Mouse (Mus musculus) lung, embryonic 14.5 days (tissue): ENCODE results near the gene Ppt1. TPM values are rescaled to one million over a fixed set of nuclear protein-coding genes. Genes with fewer than 3 reads are reported as not detected.

ENCODE experiments used
- ATAC-seq: fragments of 200-750 bp; cut with Nextera tagmentation; 2 replicates; pipeline ENCODE4 v1.8.0; 2017; ENCODE audit warnings: mild to moderate bottlenecking, moderate TSS enrichment, moderate library complexity; ENCODE audit not compliant: insufficient read depth
- DNase-seq: peaks from one replicate; pipeline ENCODE4 v3.0.0-alpha.2; 2015
- H3K27ac ChIP-seq: fragments of 300-500 bp; sonication (generic); 2 replicates; pipeline ENCODE4 v1.5.1; 2014; ENCODE audit warnings: low read depth, mild to moderate bottlenecking, moderate library complexity
- H3K27me3 ChIP-seq: fragments of 300-500 bp; sonication (generic); 2 replicates; pipeline ENCODE4 v1.6.1; 2014; ENCODE audit warnings: low read length, control low read depth; ENCODE audit not compliant: insufficient read depth
- H3K36me3 ChIP-seq: fragments of 300-500 bp; sonication (generic); 2 replicates; pipeline ENCODE4 v1.6.1; 2014; ENCODE audit warnings: control low read depth; ENCODE audit not compliant: insufficient read depth
- H3K4me1 ChIP-seq: fragments of 300-500 bp; sonication (generic); 2 replicates; pipeline ENCODE4 v1.6.1; 2014; ENCODE audit warnings: antibody characterized with exemption, control low read depth; ENCODE audit not compliant: insufficient read depth
- H3K4me2 ChIP-seq: fragments of 300-500 bp; sonication (generic); 2 replicates; pipeline ENCODE4 v1.6.1; 2014; ENCODE audit warnings: mild to moderate bottlenecking
- H3K4me3 ChIP-seq: fragments of 300-500 bp; sonication (generic); 2 replicates; pipeline ENCODE4 v1.5.1; 2014; ENCODE audit warnings: low read depth, low read length
- H3K9ac ChIP-seq: fragments of 300-500 bp; sonication (generic); 2 replicates; pipeline ENCODE4 v1.6.1; 2014
- H3K9me3 ChIP-seq: fragments of 300-500 bp; sonication (generic); 2 replicates; pipeline ENCODE4 v1.6.1; 2016; ENCODE audit warnings: low read depth, low read length, control low read depth
- CTCF ChIP-seq: IDR thresholded peaks from 2 replicates; pipeline ENCODE4 v1.5.1; 2016; ENCODE audit warnings: antibody characterized with exemption, low read depth
- WGBS: fragments of 180-500 bp; shearing (Covaris S2); extraction: QIAGEN DNeasy Blood & Tissue Kit; methylation state at CpG from one replicate; pipeline ENCODE4 v1.1.7; 2014; 5-methylcytosine and 5-hydroxymethylcytosine counted together
- polyA plus RNA-seq: library from polyadenylated mRNA; unstranded; fragments of >200 nt; fragmentation: Nextera tagmentation; extraction: Ambion mirVana; gene quantifications from 2 replicates; pipeline ENCODE4 v1.2.1, GENCODE M21; 2014

The Ppt1 gene
- polyA plus RNA-seq, 1 experiment from 2014 or later = 65.7 TPM

- Histone ChIP-seq H3K36me3 (peaks cover 61% of the 10 kb centered on the region), H3K9ac (no peak overlapping the region), H3K27ac (no peak overlapping the region), H3K4me2 (no peak overlapping the region), H3K27me3 (no peaks in the 10 kb centered on the region), H3K4me3 (no peak overlapping the region), H3K9me3 (no peaks in the 10 kb centered on the region), H3K4me1 (no peaks in the 10 kb centered on the region)
- no peak for TF ChIP-seq CTCF
- no peak for DNase-seq
- ATAC-seq = no peak
Observed at GRCm38 (mm10) chr4:122851535-122851934, 15.5 kb downstream of the Ppt1 start.

GRCm38 (mm10) chr4:122853691-122854090 lies 17.6 kb downstream of the Ppt1 start:
- WGBS = 57% methylated on average over 2 of the region's 2 CpGs
- no peak overlapping the region for H3K4me3 ChIP-seq
- H3K9ac ChIP-seq = no peak overlapping the region
- H3K9me3 ChIP-seq = no peaks in the 10 kb centered on the region
- DNase-seq = no peak
- ATAC-seq = no peak
- no peaks in the 10 kb centered on the region for H3K4me1 ChIP-seq
- no peak for TF ChIP-seq CTCF
- no peaks in the 10 kb centered on the region for H3K27me3 ChIP-seq
- no peak overlapping the region for H3K27ac ChIP-seq
- no peak overlapping the region for H3K4me2 ChIP-seq
- H3K36me3 ChIP-seq = peaks cover 66% of the 10 kb centered on the region

- TF ChIP-seq CTCF = no peak
- 86% methylated on average over 4 of the region's 4 CpGs for WGBS
- no peak for ATAC-seq
- peaks cover 67% of the 10 kb centered on the region for H3K36me3 ChIP-seq
- no peak for DNase-seq
- no peaks in the 10 kb centered on the region for H3K9me3 ChIP-seq
- no peak overlapping the region for H3K27ac ChIP-seq
- no peak overlapping the region for H3K9ac ChIP-seq
- H3K4me1 ChIP-seq = no peaks in the 10 kb centered on the region
- H3K27me3 ChIP-seq = no peaks in the 10 kb centered on the region
- H3K4me3 ChIP-seq = no peak overlapping the region
- no peak overlapping the region for H3K4me2 ChIP-seq
Observed at GRCm38 (mm10) chr4:122854770-122855169, 18.7 kb downstream of the Ppt1 start.

- Histone ChIP-seq H3K4me1 (no peaks in the 10 kb centered on the region), H3K27me3 (no peaks in the 10 kb centered on the region), H3K36me3 (peaks cover 75% of the 10 kb centered on the region), H3K9ac (no peak overlapping the region), H3K27ac (no peak overlapping the region), H3K9me3 (no peaks in the 10 kb centered on the region), H3K4me3 (no peak overlapping the region), H3K4me2 (no peak overlapping the region)
- no peak for ATAC-seq
- peak; percentile 14; the same call in 1 of the 2 replicates for TF ChIP-seq CTCF
- no peak for DNase-seq
- WGBS = 50% methylated on average over 2 of the region's 2 CpGs
Observed at GRCm38 (mm10) chr4:122857909-122858308, 21.9 kb downstream of the Ppt1 start.

- 57% methylated on average over 6 of the region's 6 CpGs for WGBS
Observed at GRCm38 (mm10) chr4:122859096-122859674, 23.1 kb downstream of the Ppt1 start.

GRCm38 (mm10) chr4:122861836-122862235 lies 25.8 kb downstream of the Ppt1 start:
- H3K4me3 ChIP-seq = no peak overlapping the region

More at GRCm38 (mm10) chr4:122859096-122859674, 23.1 kb downstream of the Ppt1 start:
- DNase-seq (no peak), ATAC-seq (no peak)
- H3K4me1 ChIP-seq = no peaks in the 10 kb centered on the region
- H3K36me3 ChIP-seq = peaks cover 86% of the 10 kb centered on the region
- no peak overlapping the region for H3K9ac ChIP-seq
- H3K4me3 ChIP-seq = no peak overlapping the region
- TF ChIP-seq CTCF = no peak
- H3K9me3 ChIP-seq = no peaks in the 10 kb centered on the region
- no peak overlapping the region for H3K27ac ChIP-seq
- no peak overlapping the region for H3K4me2 ChIP-seq
- H3K27me3 ChIP-seq = no peaks in the 10 kb centered on the region

GRCm38 (mm10) chr4:122868041-122868440 lies 32.0 kb downstream of the Ppt1 start:
- Histone ChIP-seq H3K4me1 (no peaks in the 10 kb centered on the region), H3K9ac (no peak overlapping the region), H3K36me3 (peaks cover 86% of the 10 kb centered on the region), H3K4me2 (no peak overlapping the region), H3K27ac (no peak overlapping the region), H3K27me3 (no peaks in the 10 kb centered on the region), H3K9me3 (no peaks in the 10 kb centered on the region), H3K4me3 (no peak overlapping the region)
- WGBS = 82% methylated on average over 1 of the region's 1 CpGs
- no peak for DNase-seq
- ATAC-seq = no peak
- TF ChIP-seq CTCF = no peak

More at GRCm38 (mm10) chr4:122861836-122862235, 25.8 kb downstream of the Ppt1 start:
- TF ChIP-seq CTCF = no peak
- no peaks in the 10 kb centered on the region for H3K4me1 ChIP-seq
- H3K4me2 ChIP-seq = no peak overlapping the region
- DNase-seq (no peak), ATAC-seq (no peak)
- no peak overlapping the region for H3K9ac ChIP-seq
- 93% methylated on average over 4 of the region's 4 CpGs for WGBS
- H3K9me3 ChIP-seq = no peaks in the 10 kb centered on the region
- no peak overlapping the region for H3K27ac ChIP-seq
- H3K36me3 ChIP-seq = peaks cover 89% of the 10 kb centered on the region
- H3K27me3 ChIP-seq = no peaks in the 10 kb centered on the region
